Mouse (Mus musculus) testis, postnatal 14 days (tissue): ENCODE results near the gene Brd3.
A peak's percentile ranks its signal among the peaks of the same experiment; 100 is the strongest.
"Not testable (repeated sequence)": the region's sequence is repeated elsewhere in the genome, so short reads cannot be mapped to it uniquely, and the experiment has no call there.

Source experiments
- DNase-seq: peaks from one replicate; pipeline ENCODE4 v3.0.0; 2021; ENCODE audit warnings: low spot score

Brd3 gene

GRCm38 (mm10) chr2:27510706-27511105 lies 3.2 kb upstream of the Brd3 start:
- no peak for DNase-seq

- not testable (repeated sequence) for DNase-seq
These were observed 804 bp downstream of the Brd3 start for GRCm38 (mm10) chr2:27506658-27507057.

GRCm38 (mm10) chr2:27505539-27505938 lies 1.9 kb downstream of the Brd3 start:
- DNase-seq: no peak

- DNase-seq: no peak
These were observed 3.2 kb downstream of the Brd3 start for GRCm38 (mm10) chr2:27504113-27504885.

GRCm38 (mm10) chr2:27496391-27497028 lies 11.0 kb downstream of the Brd3 start:
- DNase-seq: no peak

GRCm38 (mm10) chr2:27493971-27494370 lies 13.5 kb downstream of the Brd3 start:
- no peak for DNase-seq

GRCm38 (mm10) chr2:27490939-27491338 lies 16.5 kb downstream of the Brd3 start:
- DNase-seq: no peak

GRCm38 (mm10) chr2:27488362-27488761 lies 19.1 kb downstream of the Brd3 start:
- DNase-seq: no peak

GRCm38 (mm10) chr2:27487336-27488049 lies 20.0 kb downstream of the Brd3 start:
- DNase-seq: no peak

GRCm38 (mm10) chr2:27486725-27487124 lies 20.7 kb downstream of the Brd3 start:
- DNase-seq: no peak

GRCm38 (mm10) chr2:27482265-27482861 lies 25.1 kb downstream of the Brd3 start:
- no peak for DNase-seq

GRCm38 (mm10) chr2:27480367-27480766 lies 27.1 kb downstream of the Brd3 start:
- no peak for DNase-seq

- DNase-seq: no peak
These were observed 27.6 kb downstream of the Brd3 start for GRCm38 (mm10) chr2:27479821-27480220.

- DNase-seq: no peak
These were observed 30.9 kb downstream of the Brd3 start for GRCm38 (mm10) chr2:27476303-27477192.

GRCm38 (mm10) chr2:27475495-27476302 lies 31.8 kb downstream of the Brd3 start:
- DNase-seq: peak; percentile 93

GRCm38 (mm10) chr2:27474621-27475484 lies 32.6 kb downstream of the Brd3 start:
- peak; percentile 45 for DNase-seq

- no peak for DNase-seq
These were observed 33.6 kb downstream of the Brd3 start for GRCm38 (mm10) chr2:27473911-27474310.

- DNase-seq: no peak
These were observed 34.2 kb downstream of the Brd3 start for GRCm38 (mm10) chr2:27473061-27473765.

- DNase-seq: no peak
These were observed 36.3 kb downstream of the Brd3 start for GRCm38 (mm10) chr2:27471170-27471584.
